Mouse (Mus musculus) Patski (cell line): Measurements from ENCODE around the gene Cuedc1. TPM values are rescaled to one million over a fixed set of nuclear protein-coding genes. Genes with fewer than 3 reads are reported as not detected.
A peak's percentile ranks its signal among the peaks of the same experiment; 100 is the strongest.

Experiments
- ATAC-seq: fragments of 100-300 bp; one replicate; pipeline ENCODE4 v1.8.0; 2021
- CTCF ChIA-PET: fragments of 350-600 bp; sonication (Branson Sonifier 250); formaldehyde crosslinking; loops from one replicate; lab custom pipeline; 2022; ENCODE audit warnings: inconsistent platforms; lab: Charles Lee
- POLR2A ChIA-PET: fragments of 350-600 bp; sonication (Branson Sonifier 250); formaldehyde crosslinking; loops from one replicate; lab custom pipeline; 2022; ENCODE audit warnings: antibody characterized with exemption, inconsistent platforms; lab: Charles Lee
- DNase-seq: peaks from one replicate; pipeline ENCODE4 v3.0.0-alpha.2; 2011; ENCODE audit warnings: low read depth, low spot score
- H3K27me3 ChIP-seq: fragments of 371-371 bp; one replicate; pipeline ENCODE4 v1.5.1; 2021
- CTCF ChIP-seq: fragments of 100-300 bp; IDR thresholded peaks from one replicate; pipeline ENCODE4 v1.5.1; 2021
- in situ Hi-C: fragments of 300-500 bp; cut with MboI; formaldehyde crosslinking; loops from 3 replicates; pipeline ENCODE4 v1.11.1; 2018; ENCODE audit warnings: low pct_unique_long_range_greater_than_20kb, mixed read lengths
- polyA plus RNA-seq: library from polyadenylated mRNA; unstranded; gene quantifications from one replicate; pipeline ENCODE4 v1.2.3, GENCODE M21; 2021

Cuedc1 gene
- polyA plus RNA-seq, 1 experiment from 2014 or later = 42.0 TPM

DNA sequence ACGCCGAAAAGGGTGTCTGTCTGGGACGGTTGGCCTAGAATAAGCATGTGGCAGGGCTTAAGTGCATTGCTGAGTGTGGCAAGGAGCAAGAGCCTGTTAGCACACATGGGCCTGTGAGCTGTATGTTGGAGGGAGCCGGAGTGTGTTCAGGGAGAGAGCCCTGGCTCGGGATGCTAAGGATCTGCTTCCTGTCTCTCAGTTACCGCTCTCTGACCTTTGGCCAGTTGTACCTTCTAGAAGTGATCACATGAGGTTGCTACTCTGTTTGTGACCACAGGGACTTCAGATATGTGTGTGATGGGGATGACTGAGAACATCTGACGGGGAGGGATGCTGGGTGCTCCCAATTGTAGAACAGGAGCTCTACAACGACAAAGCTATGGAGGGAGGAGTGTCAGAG, 58.1 kb downstream of the Cuedc1 start:
- H3K27me3 ChIP-seq = no peaks in the 10 kb centered on the region
- no peak for TF ChIP-seq CTCF
- ChIA-PET POLR2A (no interaction called here), CTCF (interaction anchor here (1.0 kb wide), 1 partner anchor 68 kb away, joined by 3 read pairs; no protein-coding TSS in a partner anchor)
- in situ Hi-C loops = no loop called here
- DNase-seq (no peak), ATAC-seq (no peak)

DNA sequence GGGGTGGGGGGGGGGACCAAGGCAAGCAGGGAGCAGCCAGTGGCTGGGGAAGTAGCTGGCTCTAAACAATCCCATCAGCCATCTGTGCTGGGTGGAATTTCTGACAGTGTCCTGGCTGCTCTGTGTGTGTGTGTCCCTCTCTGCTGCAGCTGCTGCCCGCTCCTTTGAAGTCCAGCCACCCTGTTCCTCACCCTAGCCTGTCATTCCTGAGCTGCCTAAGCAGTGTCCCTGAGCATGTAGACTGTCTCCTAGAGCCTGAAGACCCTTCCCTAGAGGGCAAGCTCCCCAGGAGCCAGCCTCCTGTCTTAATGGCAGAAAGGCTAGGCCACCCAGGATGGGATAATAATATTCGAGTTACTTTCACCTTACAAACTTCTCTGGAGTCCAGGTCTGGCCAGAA, 58.5 kb downstream of the Cuedc1 start:
- POLR2A ChIA-PET = no interaction called here
- DNase-seq = no peak
- no peak for TF ChIP-seq CTCF
- CTCF ChIA-PET = interaction anchor here (1.0 kb wide), 1 partner anchor 68 kb away, joined by 3 read pairs; no protein-coding TSS in a partner anchor
- in situ Hi-C loops = no loop called here
- no peak for ATAC-seq
- H3K27me3 ChIP-seq = no peaks in the 10 kb centered on the region

DNA sequence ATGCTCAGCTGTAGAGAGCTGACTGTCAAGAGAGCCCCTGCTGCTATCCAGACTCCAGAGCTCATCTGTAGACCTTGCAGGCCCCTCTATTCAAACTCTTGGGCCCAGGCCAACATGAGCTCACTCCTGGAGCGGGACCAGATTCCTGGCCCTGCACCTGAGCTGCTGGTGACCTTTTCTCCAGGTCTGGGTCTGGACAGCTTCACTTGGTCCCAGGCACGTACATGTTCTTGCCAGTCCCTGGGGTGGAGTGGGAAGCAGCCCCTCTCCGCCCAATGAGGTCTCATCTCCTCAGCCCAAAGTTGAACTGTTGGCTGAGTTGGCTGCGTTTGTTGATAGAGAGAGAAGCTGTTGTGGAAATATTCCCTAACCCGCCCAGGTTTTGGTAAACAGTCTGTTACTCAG, 61.0 kb downstream of the Cuedc1 start:
- no peaks in the 10 kb centered on the region for H3K27me3 ChIP-seq
- ChIA-PET POLR2A (no interaction called here), CTCF (interaction anchor here (0.9 to 4.8 kb wide), 2 partner anchors 10 to 88 kb away, joined by 3 to 27 read pairs; no protein-coding TSS in a partner anchor)
- in situ Hi-C loops = no loop called here
- ATAC-seq (no peak), DNase-seq (no peak)
- no peak for TF ChIP-seq CTCF

- no peaks in the 10 kb centered on the region for H3K27me3 ChIP-seq
- DNase-seq (no peak), ATAC-seq (no peak)
- in situ Hi-C loops = no loop called here
- no peak for TF ChIP-seq CTCF
- POLR2A ChIA-PET = no interaction called here
- CTCF ChIA-PET = interaction anchor here (0.9 to 4.8 kb wide), 2 partner anchors 10 to 88 kb away, joined by 3 to 27 read pairs; no protein-coding TSS in a partner anchor
These were observed 61.5 kb downstream of the Cuedc1 start for GRCm38 (mm10) chr11:88159389-88159788.

DNA sequence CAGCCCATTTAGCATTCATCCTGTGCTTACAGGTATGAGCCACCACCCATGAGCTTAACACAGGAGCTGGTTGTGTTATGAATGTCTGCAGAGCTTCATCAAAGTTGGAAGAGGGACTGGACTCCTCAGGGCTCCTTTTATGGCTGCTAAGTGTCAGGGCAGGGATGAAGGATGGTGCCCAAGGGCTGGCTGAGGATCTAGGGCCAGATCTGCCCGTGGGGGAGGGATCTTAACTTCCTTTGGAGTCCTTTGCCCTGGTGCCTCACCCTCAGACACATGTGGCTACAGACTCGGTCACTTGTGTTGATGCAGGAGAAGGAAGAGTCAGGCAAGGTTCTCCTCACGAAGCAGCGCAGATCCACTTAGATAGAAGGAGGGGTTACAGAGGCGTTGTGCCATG, 62.5 kb downstream of the Cuedc1 start:
- in situ Hi-C loops = loop anchor here (5.0 kb wide), 1 partner anchor 63 kb away; the partner anchor contains the start of gene Cuedc1
- TF ChIP-seq CTCF = no peak

DNA sequence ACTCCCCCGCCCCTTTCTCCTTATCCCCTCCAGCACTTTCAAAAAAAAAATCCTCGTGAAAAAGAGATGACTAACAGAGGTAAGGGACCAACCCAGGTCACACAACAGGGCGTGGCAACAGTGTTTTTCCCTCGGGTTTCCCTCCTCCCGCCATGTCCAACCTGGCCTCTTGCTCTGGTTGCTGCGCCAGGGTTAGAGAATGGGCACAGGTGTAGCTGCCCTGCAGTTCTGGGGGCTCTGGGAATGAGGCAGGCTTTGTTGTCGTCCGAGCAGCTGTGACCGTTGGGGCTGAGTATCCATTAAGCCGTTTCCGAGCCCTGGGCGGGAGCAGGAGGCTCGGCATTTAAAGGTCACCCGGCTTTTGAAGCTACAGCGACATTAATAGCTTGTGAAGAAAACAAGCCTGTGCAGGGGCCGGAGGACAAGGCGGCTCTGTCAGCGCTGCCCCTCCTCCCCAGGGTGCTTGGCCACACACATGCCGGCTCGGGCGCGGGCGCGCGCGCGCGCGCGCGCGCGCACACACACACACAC, 63.3 kb downstream of the Cuedc1 start:
- no peak for ATAC-seq
- ChIA-PET CTCF (interaction anchor here (0.7 to 4.8 kb wide), 19 partner anchors 9 to 191 kb away, joined by 3 to 27 read pairs (median 4); partner anchors contain the start of gene Vezf1), POLR2A (interaction anchor here (0.6 to 2.8 kb wide), 11 partner anchors 10 to 114 kb away, joined by 3 to 20 read pairs (median 5); partner anchors contain the start of gene Vezf1)
- no peak for DNase-seq
- in situ Hi-C loops = loop anchor here (5.0 kb wide), 1 partner anchor 64 kb away; the partner anchor contains the start of gene Cuedc1
- TF ChIP-seq CTCF = no peak
- no peaks in the 10 kb centered on the region for H3K27me3 ChIP-seq

More for the DNA sequence above, 62.5 kb downstream of the Cuedc1 start:
- ATAC-seq = no peak
- CTCF ChIA-PET = interaction anchor here (2.0 to 4.8 kb wide), 3 partner anchors 18 to 89 kb away, joined by 5 to 27 read pairs (median 20); no protein-coding TSS in a partner anchor
- POLR2A ChIA-PET = interaction anchor here (0.6 to 2.7 kb wide), 5 partner anchors 9 to 599 kb away, joined by 3 to 10 read pairs (median 4); no protein-coding TSS in a partner anchor
- no peak for DNase-seq
- no peaks in the 10 kb centered on the region for H3K27me3 ChIP-seq

- POLR2A ChIA-PET = interaction anchor here (0.6 to 2.8 kb wide), 12 partner anchors 10 to 113 kb away, joined by 3 to 20 read pairs (median 5); partner anchors contain the start of gene Vezf1
- ATAC-seq = peak; percentile 61
- in situ Hi-C loops = loop anchor here (5.0 kb wide), 1 partner anchor 65 kb away; the partner anchor contains the start of gene Cuedc1
- DNase-seq = no peak
- TF ChIP-seq CTCF = no peak
- CTCF ChIA-PET = interaction anchor here (0.7 to 4.8 kb wide), 19 partner anchors 10 to 178 kb away, joined by 3 to 27 read pairs (median 4); partner anchors contain the start of gene Vezf1
- no peaks in the 10 kb centered on the region for H3K27me3 ChIP-seq
These were observed 63.9 kb downstream of the Cuedc1 start for GRCm38 (mm10) chr11:88161651-88162362.

DNA sequence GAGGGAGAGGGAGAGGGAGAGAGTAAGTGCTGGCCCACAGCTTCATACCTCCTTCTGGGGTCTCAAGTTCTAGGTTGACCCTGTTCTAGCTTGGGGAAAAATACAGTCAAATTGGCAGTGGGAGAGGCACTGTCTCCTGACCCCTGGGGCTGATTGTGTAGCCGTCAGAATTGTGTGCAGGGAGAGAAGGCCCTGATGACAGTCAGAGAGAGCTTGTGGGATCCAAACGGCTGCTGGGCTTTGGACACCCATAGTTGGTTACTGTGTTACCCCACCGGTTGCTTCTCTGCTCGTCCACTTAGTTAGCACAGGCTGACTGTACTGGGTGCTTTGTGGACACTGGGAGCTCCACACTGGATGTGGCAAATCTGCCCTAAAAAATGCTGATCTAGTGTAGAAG, 64.9 kb downstream of the Cuedc1 start:
- DNase-seq = no peak
- no peak for TF ChIP-seq CTCF
- no peak for ATAC-seq
- H3K27me3 ChIP-seq = no peaks in the 10 kb centered on the region
- ChIA-PET CTCF (interaction anchor here (1.2 to 4.8 kb wide), 6 partner anchors 16 to 108 kb away, joined by 4 to 27 read pairs (median 7); no protein-coding TSS in a partner anchor), POLR2A (interaction anchor here (1.3 to 2.8 kb wide), 4 partner anchors 9 to 108 kb away, joined by 4 to 20 read pairs (median 6); partner anchors contain the start of gene Vezf1)
- in situ Hi-C loops = loop anchor here (5.0 kb wide), 1 partner anchor 65 kb away; the partner anchor contains the start of gene Cuedc1

- H3K27me3 ChIP-seq = no peaks in the 10 kb centered on the region
- in situ Hi-C loops = loop anchor here (5.0 kb wide), 1 partner anchor 67 kb away; the partner anchor contains the start of gene Cuedc1
- CTCF ChIA-PET = interaction anchor here (1.0 to 1.7 kb wide), 4 partner anchors 13 to 190 kb away, joined by 3 to 7 read pairs (median 6); no protein-coding TSS in a partner anchor
- ATAC-seq (no peak), DNase-seq (no peak)
- POLR2A ChIA-PET = interaction anchor here (0.9 to 1.5 kb wide), 3 partner anchors 16 to 95 kb away, joined by 3 to 10 read pairs (median 4); no protein-coding TSS in a partner anchor
- TF ChIP-seq CTCF = no peak
These were observed 66.4 kb downstream of the Cuedc1 start for GRCm38 (mm10) chr11:88164213-88164723.
